Comparison of ENCODE assay signal across 11 mouse cellular contexts in genomic region chr5:35392334-35392695, GRCm38 (mm10). TPM values are rescaled to one million over a fixed set of nuclear protein-coding genes. Genes with fewer than 3 reads are reported as not detected.
DNase-seq lines count a peak whose midpoint lies in the region; ATAC-seq and TF ChIP-seq lines count a peak whose summit lies in the region.
"Had no signal": no experiment of that assay in that cellular context is flagged by ENCODE, and none has a peak within 500 bp of the region (broad histone marks: within the 10 kb centered on the region; RNA-seq: fewer than 3 reads in every experiment).

No protein-coding gene starts in this region.

- peak overlapping the region; percentile 57 for H3K4me2 ChIP-seq in kidney, embryonic 15.5 days
- H3K4me2 ChIP-seq in embryonic facial prominence, embryonic 13.5 days = peak overlapping the region; percentile 65
- peak overlapping the region; percentile 27 for H3K4me2 ChIP-seq in intestine, embryonic 14.5 days (ENCODE audit: low read length)
- peak overlapping the region; percentile 48 for H3K4me2 ChIP-seq in midbrain, postnatal 0 days (ENCODE audit: low read depth, low read length, poor library complexity, severe bottlenecking)

- TF ChIP-seq CTCF in midbrain, postnatal 0 days (IDR thresholded peaks at IDR 0.05) = no peak

- WGBS in kidney, embryonic 15.5 days = under 1% methylated on average over 37 of the region's 37 CpGs
- under 1% methylated on average over 36 of the region's 37 CpGs for WGBS in embryonic facial prominence, embryonic 13.5 days
- WGBS in intestine, embryonic 14.5 days = 0% methylated on average over 37 of the region's 37 CpGs
- under 1% methylated on average over 32 of the region's 37 CpGs for WGBS in midbrain, postnatal 0 days

- DNase-seq in kidney, adult 8-10 months = no peak
- DNase-seq in intestine, embryonic 14.5 days (ENCODE audit: low spot score) = no peak
- no peak for DNase-seq in midbrain, postnatal 0 days (ENCODE audit: low spot score)
- DNase-seq in spleen, adult 18-20 months = no peak
- DNase-seq in right cerebral cortex, postnatal 4 days = no peak
- DNase-seq in adrenal gland, postnatal 4 days (ENCODE audit: low spot score in 2 of 2) = no peak
- DNase-seq: gastrocnemius, postnatal 14 days had no signal

- no peaks in the 10 kb centered on the region for H3K9me3 ChIP-seq in kidney, embryonic 15.5 days (replicated peaks)
- no peaks in the 10 kb centered on the region for H3K9me3 ChIP-seq in embryonic facial prominence, embryonic 13.5 days
- 0 out of 2 replicates have a peak, but pooled peaks cover 2% of the 10 kb centered on the region for H3K9me3 ChIP-seq in intestine, embryonic 14.5 days (ENCODE audit: control insufficient read depth, low read length)
- no peaks in the 10 kb centered on the region for H3K9me3 ChIP-seq in midbrain, postnatal 0 days (ENCODE audit: low read length)

- H3K36me3 ChIP-seq in kidney, embryonic 15.5 days = no peaks in the 10 kb centered on the region
- no peaks in the 10 kb centered on the region for H3K36me3 ChIP-seq in embryonic facial prominence, embryonic 13.5 days
- H3K36me3 ChIP-seq in intestine, embryonic 14.5 days (ENCODE audit: control insufficient read depth, insufficient read depth, low read length) = no peaks in the 10 kb centered on the region
- no peaks in the 10 kb centered on the region for H3K36me3 ChIP-seq in midbrain, postnatal 0 days (ENCODE audit: insufficient read depth, low read length)

- peak overlapping the region; percentile 33 for H3K4me3 ChIP-seq in kidney, embryonic 15.5 days (replicated peaks)
- peak overlapping the region; percentile 43 for H3K4me3 ChIP-seq in embryonic facial prominence, embryonic 13.5 days
- H3K4me3 ChIP-seq in intestine, embryonic 14.5 days (ENCODE audit: low read depth, low read length) = 0 out of 2 replicates have a peak overlapping the region, but pooled peaks have one; percentile 15
- peak overlapping the region; percentile 19 for H3K4me3 ChIP-seq in midbrain, postnatal 0 days (ENCODE audit: low read depth, low read length)

- peaks cover 35% of the 10 kb centered on the region for H3K4me1 ChIP-seq in kidney, embryonic 15.5 days
- peaks cover 34% of the 10 kb centered on the region for H3K4me1 ChIP-seq in embryonic facial prominence, embryonic 13.5 days
- peaks cover 2% of the 10 kb centered on the region; the same call in 1 of the 2 replicates for H3K4me1 ChIP-seq in intestine, embryonic 14.5 days (replicated peaks; ENCODE audit: control insufficient read depth, insufficient read depth, low read length)
- H3K4me1 ChIP-seq in midbrain, postnatal 0 days (ENCODE audit: insufficient read depth, low read length) = peaks cover 3% of the 10 kb centered on the region; the same call in 1 of the 2 replicates

- no peak overlapping the region for H3K27ac ChIP-seq in kidney, embryonic 15.5 days
- no peak overlapping the region for H3K27ac ChIP-seq in embryonic facial prominence, embryonic 13.5 days
- H3K27ac ChIP-seq in intestine, embryonic 14.5 days (ENCODE audit: low read depth) = no peak overlapping the region
- no peak overlapping the region for H3K27ac ChIP-seq in midbrain, postnatal 0 days (ENCODE audit: low read depth, low read length)

- peaks cover 98% of the 10 kb centered on the region for H3K27me3 ChIP-seq in kidney, embryonic 15.5 days
- peaks cover 97% of the 10 kb centered on the region for H3K27me3 ChIP-seq in embryonic facial prominence, embryonic 13.5 days
- peaks cover 100% of the 10 kb centered on the region for H3K27me3 ChIP-seq in intestine, embryonic 14.5 days (replicated peaks; ENCODE audit: control insufficient read depth, insufficient read depth, low read length)
- H3K27me3 ChIP-seq in midbrain, postnatal 0 days (ENCODE audit: insufficient read depth, low read length) = peaks cover 88% of the 10 kb centered on the region

- no peak overlapping the region for H3K9ac ChIP-seq in kidney, embryonic 15.5 days
- peak overlapping the region; percentile 49 for H3K9ac ChIP-seq in embryonic facial prominence, embryonic 13.5 days
- no peak overlapping the region for H3K9ac ChIP-seq in intestine, embryonic 14.5 days (ENCODE audit: low read length)
- H3K9ac ChIP-seq in midbrain, postnatal 0 days (replicated peaks; ENCODE audit: low read length, poor library complexity, severe bottlenecking) = no peak overlapping the region

- ATAC-seq in kidney, embryonic 15.5 days (replicated peaks; ENCODE audit: low FRiP score) = no peak
- no peak for ATAC-seq in embryonic facial prominence, embryonic 13.5 days (ENCODE audit: insufficient number of reproducible peaks, insufficient read depth, low FRiP score, low TSS enrichment, low read depth)
- no peak for ATAC-seq in intestine, embryonic 14.5 days (replicated peaks; ENCODE audit: low FRiP score, low TSS enrichment, low read depth)
- ATAC-seq in midbrain, postnatal 0 days (ENCODE audit: low FRiP score) = no peak

RNA-seq across cellular contexts. Expression of gene Hmx1, which starts 3.4 kb away (rescaled TPM):
- 0.31 and 0.52 TPM in 2 replicates for polyA plus RNA-seq in kidney, embryonic 15.5 days (2015; fragmentation: Nextera tagmentation; extraction: Ambion mirVana)
- polyA plus RNA-seq in embryonic facial prominence, embryonic 13.5 days (2015; fragmentation: Nextera tagmentation; extraction: Ambion mirVana) = 1.1 and 2.2 TPM in 2 replicates
- polyA plus RNA-seq in intestine, embryonic 14.5 days (2014; fragmentation: Nextera tagmentation; extraction: Ambion mirVana) = not detected in 2 replicates
- total RNA-seq in midbrain, postnatal 0 days (2014; rRNA removed) = not detected in 2 replicates
- polyA plus RNA-seq in midbrain, postnatal 0 days (2015; fragmentation: Nextera tagmentation; extraction: Ambion mirVana) = not detected in 2 replicates
- total RNA-seq in adrenal gland, postnatal 4 days (2021) = 10 to 100 TPM in 1 of 2 experiments, 1 to 10 TPM in 1; 4.5 to 10.1 TPM
- total RNA-seq: gastrocnemius, postnatal 14 days; liver, adult 2 months; MEL had no signal
- polyA plus RNA-seq: liver, adult 2 months had no signal
